Mouse (Mus musculus): ENCODE measurements around the gene Slc25a47. TPM values are rescaled to one million over a fixed set of nuclear protein-coding genes. Genes with fewer than 3 reads are reported as not detected.

The Slc25a47 gene
- polyA plus RNA-seq, 1 experiment from 2014 or later, result 32.5 TPM

- Histone ChIP-seq H3K9ac (ENCODE audit: low read depth, low read length) (no peak overlapping the region), H3K27ac (ENCODE audit: low read length) (no peak overlapping the region), H3K4me3 (ENCODE audit: low read depth, low read length) (no peak overlapping the region), H3K4me1 (ENCODE audit: control insufficient read depth, low read depth, low read length) (no peaks in the 10 kb centered on the region; the same call in 1 of the 2 replicates), H3K9me3 (replicated peaks; ENCODE audit: control insufficient read depth, low read length) (no peaks in the 10 kb centered on the region), H3K27me3 (ENCODE audit: control insufficient read depth, insufficient read depth, low read depth, low read length) (no peaks in the 10 kb centered on the region), H3K36me3 (ENCODE audit: control insufficient read depth, insufficient read depth) (peaks cover 7% of the 10 kb centered on the region), H3K4me2 (ENCODE audit: low read depth, low read length) (no peak overlapping the region)
- 67% methylated on average over 5 of the region's 5 CpGs for WGBS (ENCODE audit: insufficient replicate concordance)
- ATAC-seq (ENCODE audit: low read depth), result no peak
Measured at GRCm38 (mm10) chr12:108858486-108858885, 22.6 kb downstream of the Slc25a47 start.

GRCm38 (mm10) chr12:108865007-108865494, 29.2 kb downstream of the Slc25a47 start:
- no peak overlapping the region for H3K9ac ChIP-seq (ENCODE audit: low read depth, low read length)
- no peak for ATAC-seq (ENCODE audit: low read depth)
- no peak overlapping the region for H3K27ac ChIP-seq (ENCODE audit: low read length)
- H3K4me1 ChIP-seq (ENCODE audit: control insufficient read depth, low read depth, low read length), result no peaks in the 10 kb centered on the region
- no peaks in the 10 kb centered on the region for H3K9me3 ChIP-seq (replicated peaks; ENCODE audit: control insufficient read depth, low read length)
- WGBS (ENCODE audit: insufficient replicate concordance), result 66% methylated on average over 6 of the region's 6 CpGs
- peaks cover 14% of the 10 kb centered on the region for H3K36me3 ChIP-seq (ENCODE audit: control insufficient read depth, insufficient read depth)
- no peaks in the 10 kb centered on the region for H3K27me3 ChIP-seq (ENCODE audit: control insufficient read depth, insufficient read depth, low read depth, low read length)
- H3K4me3 ChIP-seq (ENCODE audit: low read depth, low read length), result no peak overlapping the region
- no peak overlapping the region for H3K4me2 ChIP-seq (ENCODE audit: low read depth, low read length)

- peaks cover 8% of the 10 kb centered on the region for H3K36me3 ChIP-seq (ENCODE audit: control insufficient read depth, insufficient read depth)
- ATAC-seq (ENCODE audit: low read depth), result no peak
- 79% methylated on average over 2 of the region's 2 CpGs for WGBS (ENCODE audit: insufficient replicate concordance)
- no peaks in the 10 kb centered on the region for H3K9me3 ChIP-seq (replicated peaks; ENCODE audit: control insufficient read depth, low read length)
- no peak overlapping the region for H3K9ac ChIP-seq (ENCODE audit: low read depth, low read length)
- no peaks in the 10 kb centered on the region for H3K4me1 ChIP-seq (ENCODE audit: control insufficient read depth, low read depth, low read length)
- H3K4me3 ChIP-seq (ENCODE audit: low read depth, low read length), result no peak overlapping the region
- H3K27me3 ChIP-seq (ENCODE audit: control insufficient read depth, insufficient read depth, low read depth, low read length), result no peaks in the 10 kb centered on the region
- no peak overlapping the region for H3K27ac ChIP-seq (ENCODE audit: low read length)
- H3K4me2 ChIP-seq (ENCODE audit: low read depth, low read length), result no peak overlapping the region
Measured at GRCm38 (mm10) chr12:108869575-108869974, 33.7 kb downstream of the Slc25a47 start.

GRCm38 (mm10) chr12:108873122-108873521, 37.3 kb downstream of the Slc25a47 start:
- no peaks in the 10 kb centered on the region for H3K9me3 ChIP-seq (replicated peaks; ENCODE audit: control insufficient read depth, low read length)
- no peak overlapping the region for H3K9ac ChIP-seq (ENCODE audit: low read depth, low read length)
- no peaks in the 10 kb centered on the region for H3K27me3 ChIP-seq (ENCODE audit: control insufficient read depth, insufficient read depth, low read depth, low read length)
- H3K4me1 ChIP-seq (ENCODE audit: control insufficient read depth, low read depth, low read length), result no peaks in the 10 kb centered on the region
- no peak overlapping the region for H3K4me2 ChIP-seq (ENCODE audit: low read depth, low read length)
- peaks cover 14% of the 10 kb centered on the region for H3K36me3 ChIP-seq (ENCODE audit: control insufficient read depth, insufficient read depth)
- H3K27ac ChIP-seq (ENCODE audit: low read length), result no peak overlapping the region
- no peak for ATAC-seq (ENCODE audit: low read depth)
- H3K4me3 ChIP-seq (ENCODE audit: low read depth, low read length), result no peak overlapping the region
- WGBS (ENCODE audit: insufficient replicate concordance), result 60% methylated on average over 5 of the region's 5 CpGs

DNA sequence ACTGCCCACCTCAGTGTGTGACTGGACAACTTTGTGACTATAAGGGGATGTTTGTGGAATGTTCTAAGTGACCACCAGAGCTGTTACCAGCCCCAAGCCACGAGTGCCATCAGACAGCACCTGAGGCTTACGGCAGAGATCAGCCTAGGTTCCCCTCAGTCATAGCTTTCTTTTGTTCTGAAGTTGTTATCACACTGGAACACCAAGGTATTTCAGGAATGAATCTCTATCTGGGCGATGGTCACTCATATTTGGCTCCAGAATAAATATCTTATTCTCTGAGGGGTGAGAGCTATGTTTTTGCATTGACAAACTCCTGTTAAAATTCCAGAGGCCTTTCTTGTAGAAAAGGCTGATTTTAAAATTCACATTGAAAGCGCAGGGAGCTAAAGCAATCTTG, 43.3 kb downstream of the Slc25a47 start:
- WGBS (ENCODE audit: insufficient replicate concordance), result 77% methylated on average over 4 of the region's 4 CpGs
- no peaks in the 10 kb centered on the region for H3K4me1 ChIP-seq (ENCODE audit: control insufficient read depth, low read depth, low read length)

GRCm38 (mm10) chr12:108880606-108881005, 44.8 kb downstream of the Slc25a47 start:
- Histone ChIP-seq H3K4me3 (ENCODE audit: low read depth, low read length) (no peak overlapping the region), H3K27ac (ENCODE audit: low read length) (no peak overlapping the region), H3K27me3 (ENCODE audit: control insufficient read depth, insufficient read depth, low read depth, low read length) (no peaks in the 10 kb centered on the region), H3K9ac (ENCODE audit: low read depth, low read length) (no peak overlapping the region), H3K9me3 (replicated peaks; ENCODE audit: control insufficient read depth, low read length) (no peaks in the 10 kb centered on the region), H3K4me1 (ENCODE audit: control insufficient read depth, low read depth, low read length) (no peaks in the 10 kb centered on the region), H3K4me2 (ENCODE audit: low read depth, low read length) (no peak overlapping the region), H3K36me3 (ENCODE audit: control insufficient read depth, insufficient read depth) (peaks cover 6% of the 10 kb centered on the region)
- no peak for ATAC-seq (ENCODE audit: low read depth)
- WGBS (ENCODE audit: insufficient replicate concordance), result 75% methylated on average over 5 of the region's 5 CpGs

More for the DNA sequence above, 43.3 kb downstream of the Slc25a47 start:
- no peak for ATAC-seq (ENCODE audit: low read depth)
- Histone ChIP-seq H3K36me3 (ENCODE audit: control insufficient read depth, insufficient read depth) (peaks cover 11% of the 10 kb centered on the region), H3K4me2 (ENCODE audit: low read depth, low read length) (no peak overlapping the region), H3K9ac (ENCODE audit: low read depth, low read length) (no peak overlapping the region), H3K27me3 (ENCODE audit: control insufficient read depth, insufficient read depth, low read depth, low read length) (no peaks in the 10 kb centered on the region), H3K27ac (ENCODE audit: low read length) (no peak overlapping the region), H3K9me3 (replicated peaks; ENCODE audit: control insufficient read depth, low read length) (no peaks in the 10 kb centered on the region), H3K4me3 (ENCODE audit: low read depth, low read length) (no peak overlapping the region)

DNA sequence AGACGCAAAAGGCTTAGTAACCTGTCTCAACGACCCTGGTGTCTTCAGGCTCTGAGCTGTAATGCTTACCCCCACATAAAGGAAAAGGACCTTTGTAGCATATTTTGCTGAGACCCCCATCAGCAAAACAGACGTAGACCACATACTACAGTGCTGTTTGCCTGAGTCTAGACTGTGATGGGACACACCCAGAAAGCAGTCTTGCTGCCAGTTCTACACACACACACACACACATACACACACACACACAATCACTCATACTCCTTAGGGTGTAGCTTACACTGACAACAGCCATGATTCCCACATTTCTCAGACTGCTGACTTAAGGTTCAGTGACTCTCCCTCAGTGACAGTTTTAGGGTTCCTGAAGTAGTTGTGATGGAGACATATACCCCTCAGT, 45.3 kb downstream of the Slc25a47 start:
- peaks cover 6% of the 10 kb centered on the region for H3K36me3 ChIP-seq (ENCODE audit: control insufficient read depth, insufficient read depth)
- H3K27me3 ChIP-seq (ENCODE audit: control insufficient read depth, insufficient read depth, low read depth, low read length), result no peaks in the 10 kb centered on the region
- no peak overlapping the region for H3K4me3 ChIP-seq (ENCODE audit: low read depth, low read length)
- no peaks in the 10 kb centered on the region for H3K4me1 ChIP-seq (ENCODE audit: control insufficient read depth, low read depth, low read length)
- H3K9ac ChIP-seq (ENCODE audit: low read depth, low read length), result no peak overlapping the region
- 60% methylated on average over 3 of the region's 3 CpGs for WGBS (ENCODE audit: insufficient replicate concordance)
- no peak overlapping the region for H3K27ac ChIP-seq (ENCODE audit: low read length)
- H3K9me3 ChIP-seq (replicated peaks; ENCODE audit: control insufficient read depth, low read length), result no peaks in the 10 kb centered on the region
- no peak for ATAC-seq (ENCODE audit: low read depth)
- no peak overlapping the region for H3K4me2 ChIP-seq (ENCODE audit: low read depth, low read length)

DNA sequence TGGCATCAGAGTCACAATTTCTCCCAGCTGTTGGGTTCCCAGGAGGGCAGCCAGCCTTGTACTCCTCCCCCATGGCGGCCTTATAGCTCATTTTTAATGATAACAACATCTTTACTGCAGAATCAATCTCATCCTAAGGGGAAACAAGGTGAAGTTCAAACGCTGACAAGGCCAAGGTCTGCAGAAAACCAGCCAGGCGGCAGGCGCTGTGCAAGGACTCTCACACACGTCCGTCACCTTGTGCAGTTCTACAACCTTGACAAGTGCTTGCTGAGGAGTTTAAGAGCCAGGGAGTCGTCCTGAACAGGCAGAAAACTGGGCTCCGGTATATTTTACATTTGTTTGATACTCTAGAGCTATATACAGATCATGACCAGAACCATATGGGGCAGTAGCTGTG, 46.9 kb downstream of the Slc25a47 start:
- Histone ChIP-seq H3K4me1 (ENCODE audit: control insufficient read depth, low read depth, low read length) (no peaks in the 10 kb centered on the region), H3K27me3 (ENCODE audit: control insufficient read depth, insufficient read depth, low read depth, low read length) (no peaks in the 10 kb centered on the region), H3K4me2 (ENCODE audit: low read depth, low read length) (no peak overlapping the region), H3K36me3 (ENCODE audit: control insufficient read depth, insufficient read depth) (peaks cover 6% of the 10 kb centered on the region), H3K9me3 (replicated peaks; ENCODE audit: control insufficient read depth, low read length) (no peaks in the 10 kb centered on the region), H3K9ac (ENCODE audit: low read depth, low read length) (no peak overlapping the region), H3K27ac (ENCODE audit: low read length) (no peak overlapping the region), H3K4me3 (ENCODE audit: low read depth, low read length) (no peak overlapping the region)
- no peak for ATAC-seq (ENCODE audit: low read depth)
- 75% methylated on average over 8 of the region's 8 CpGs for WGBS (ENCODE audit: insufficient replicate concordance)

- Histone ChIP-seq H3K27ac (ENCODE audit: low read length) (no peak overlapping the region), H3K27me3 (ENCODE audit: control insufficient read depth, insufficient read depth, low read depth, low read length) (no peaks in the 10 kb centered on the region), H3K36me3 (ENCODE audit: control insufficient read depth, insufficient read depth) (peaks cover 5% of the 10 kb centered on the region), H3K9ac (ENCODE audit: low read depth, low read length) (no peak overlapping the region), H3K9me3 (replicated peaks; ENCODE audit: control insufficient read depth, low read length) (no peaks in the 10 kb centered on the region), H3K4me2 (ENCODE audit: low read depth, low read length) (no peak overlapping the region), H3K4me3 (ENCODE audit: low read depth, low read length) (no peak overlapping the region), H3K4me1 (ENCODE audit: control insufficient read depth, low read depth, low read length) (no peaks in the 10 kb centered on the region)
- 86% methylated on average over 1 of the region's 1 CpGs for WGBS (ENCODE audit: insufficient replicate concordance)
- no peak for ATAC-seq (ENCODE audit: low read depth)
Measured at GRCm38 (mm10) chr12:108885906-108886305, 50.1 kb downstream of the Slc25a47 start.

Data from liver, embryonic 16.5 days (tissue).